Mouse (Mus musculus) thymus, adult 2 months (tissue): ENCODE measurements around the gene Il17rd. TPM values are rescaled to one million over a fixed set of nuclear protein-coding genes. Genes with fewer than 3 reads are reported as not detected.

ENCODE experiments used
- DNase-seq: peaks from one replicate; pipeline ENCODE4 v3.0.0; 2021
- H3K27ac ChIP-seq: fragments of 200-500 bp; 2 replicates; pipeline ENCODE4 v1.5.1; 2012; ENCODE audit warnings: low read length, control low read depth; ENCODE audit not compliant: control insufficient read depth, insufficient read depth
- H3K27me3 ChIP-seq: fragments of 200-500 bp; 2 replicates; pipeline ENCODE4 v1.6.1; 2012; ENCODE audit warnings: mild to moderate bottlenecking, low read length, moderate library complexity, mixed read lengths; ENCODE audit not compliant: control insufficient read depth, insufficient read depth
- H3K36me3 ChIP-seq: fragments of 200-500 bp; 2 replicates; pipeline ENCODE4 v1.6.1; 2012; ENCODE audit warnings: mild to moderate bottlenecking, low read length, moderate library complexity; ENCODE audit not compliant: control insufficient read depth, insufficient read depth
- H3K4me1 ChIP-seq: fragments of 200-500 bp; replicated peaks from 2 replicates; pipeline ENCODE4 v1.6.1; 2012; ENCODE audit warnings: low read length; ENCODE audit not compliant: control insufficient read depth, insufficient read depth
- H3K4me3 ChIP-seq: fragments of 200-500 bp; 2 replicates; pipeline ENCODE4 v1.5.1; 2012; ENCODE audit warnings: mild to moderate bottlenecking, low read length, control low read depth, moderate library complexity; ENCODE audit not compliant: control insufficient read depth, insufficient read depth
- CTCF ChIP-seq: fragments of 200-500 bp; IDR thresholded peaks from 2 replicates; pipeline ENCODE4 v1.5.1; 2012; ENCODE audit warnings: mild to moderate bottlenecking, control low read depth, low read length, moderate library complexity, borderline replicate concordance; ENCODE audit not compliant: control insufficient read depth, poor library complexity, insufficient read depth; ENCODE audit errors: extremely low read depth
- POLR2A ChIP-seq: fragments of 200-500 bp; IDR thresholded peaks from 2 replicates; pipeline ENCODE4 v1.6.1; 2012; ENCODE audit warnings: mild to moderate bottlenecking, low read length, control low read depth, moderate library complexity; ENCODE audit not compliant: control insufficient read depth, poor library complexity, insufficient read depth; ENCODE audit errors: extremely low read depth
- WGBS: fragments of 180-500 bp; shearing (Covaris S2); methylation state at CpG from one replicate; pipeline ENCODE4 v1.1.7; 2018; 5-methylcytosine and 5-hydroxymethylcytosine counted together
- polyA plus RNA-seq: library from polyadenylated mRNA; depleted of rRNA; stranded (reverse); fragments of >200 nt; gene quantifications from 2 replicates; pipeline ENCODE4 v1.2.3, GENCODE M21; 2012; rRNA removed

The Il17rd gene
- polyA plus RNA-seq, 1 experiment, result 0.63 TPM

GRCm38 (mm10) chr14:27150011-27150640 lies 111.4 kb downstream of the Il17rd start:
- TF ChIP-seq CTCF (no peak), POLR2A (no peak)
- no peak overlapping the region for H3K4me3 ChIP-seq
- 84% methylated on average over 6 of the region's 6 CpGs for WGBS

GRCm38 (mm10) chr14:27151432-27151831 lies 112.7 kb downstream of the Il17rd start:
- WGBS, result 77% methylated on average over 8 of the region's 8 CpGs
- TF ChIP-seq CTCF (no peak), POLR2A (no peak)
- H3K27me3 ChIP-seq, result no peaks in the 10 kb centered on the region
- H3K27ac ChIP-seq, result no peak overlapping the region
- H3K4me3 ChIP-seq, result no peak overlapping the region
- no peak for DNase-seq
- no peaks in the 10 kb centered on the region for H3K36me3 ChIP-seq
- H3K4me1 ChIP-seq, result no peaks in the 10 kb centered on the region

More at GRCm38 (mm10) chr14:27150011-27150640, 111.4 kb downstream of the Il17rd start:
- H3K27ac ChIP-seq, result no peak overlapping the region
- no peaks in the 10 kb centered on the region for H3K36me3 ChIP-seq
- no peaks in the 10 kb centered on the region for H3K4me1 ChIP-seq
- no peak for DNase-seq
- H3K27me3 ChIP-seq, result no peaks in the 10 kb centered on the region

DNA sequence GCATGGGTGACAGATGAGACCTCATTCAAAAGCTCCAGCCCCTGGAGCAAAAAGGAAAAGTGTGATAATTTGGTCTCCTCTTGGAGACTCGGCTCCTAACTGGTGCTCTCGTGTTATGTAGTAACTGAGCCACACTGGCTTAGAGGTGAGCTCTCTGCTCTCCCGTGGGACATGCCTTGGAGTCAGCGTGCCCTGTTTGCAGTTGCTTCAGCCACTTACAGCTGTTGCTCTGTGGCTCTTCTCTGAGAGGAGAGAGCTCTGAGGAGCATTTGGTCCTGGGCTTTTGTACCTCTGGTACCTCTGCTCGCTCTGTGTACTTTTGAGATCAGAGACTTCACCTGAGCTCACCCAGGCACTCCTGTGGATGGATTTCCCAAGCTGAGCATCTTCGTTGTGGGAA lies 116.3 kb downstream of the Il17rd start:
- Histone ChIP-seq H3K36me3 (no peaks in the 10 kb centered on the region), H3K27me3 (no peaks in the 10 kb centered on the region), H3K4me1 (no peaks in the 10 kb centered on the region), H3K27ac (no peak overlapping the region), H3K4me3 (no peak overlapping the region)
- 86% methylated on average over 6 of the region's 6 CpGs for WGBS
- no peak for DNase-seq
- TF ChIP-seq POLR2A, result no peak
- TF ChIP-seq CTCF, result no peak

DNA sequence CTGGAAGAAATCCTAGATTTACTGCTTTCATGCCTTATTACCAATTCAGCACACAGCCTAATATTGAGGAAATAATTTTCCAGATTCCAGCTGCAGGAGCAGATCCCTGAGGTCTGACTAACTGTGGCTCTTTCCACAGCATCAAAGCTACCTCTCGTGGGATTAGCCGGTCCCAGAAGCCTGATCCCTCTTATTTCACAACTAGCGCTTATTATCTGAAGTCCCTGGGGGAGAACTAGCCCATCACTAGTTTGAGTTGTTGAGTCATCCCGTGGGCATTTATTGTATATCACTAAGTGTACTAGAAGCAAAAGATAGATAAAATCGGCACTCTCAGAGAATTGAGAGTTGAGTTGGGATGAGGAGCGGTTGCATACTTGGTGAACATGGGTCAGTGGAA lies 117.3 kb downstream of the Il17rd start:
- no peak for TF ChIP-seq CTCF
- no peak for TF ChIP-seq POLR2A
- no peak for DNase-seq
- H3K36me3 ChIP-seq, result no peaks in the 10 kb centered on the region
- WGBS, result 95% methylated on average over 6 of the region's 6 CpGs
- no peaks in the 10 kb centered on the region for H3K4me1 ChIP-seq
- H3K27me3 ChIP-seq, result no peaks in the 10 kb centered on the region
- H3K4me3 ChIP-seq, result no peak overlapping the region
- H3K27ac ChIP-seq, result no peak overlapping the region

Other genes starting within 250 kb of the Il17rd start
- 0.14 and 3.4 TPM in 2 replicates for gene Asb14, start 144.4 kb upstream of the Il17rd start, polyA plus RNA-seq
- gene Appl1, start 67.7 kb upstream of the Il17rd start, polyA plus RNA-seq, result 10.4 and 10.7 TPM in 2 replicates
- not detected in 2 replicates for gene Hesx1, start 44.5 kb upstream of the Il17rd start, polyA plus RNA-seq
- gene Arhgef3, start 76.0 kb downstream of the Il17rd start, polyA plus RNA-seq, result 16.8 and 17.0 TPM in 2 replicates